Mouse (Mus musculus) E14TG2a.4 (cell line): ENCODE measurements around the gene Wdr73.

ENCODE experiments used
- H3K27me3 ChIP-seq: 2 replicates; pipeline ENCODE4 v1.6.1; 2014; ENCODE audit warnings: low read length, control low read depth; ENCODE audit not compliant: insufficient read depth
- H3K36me3 ChIP-seq: 2 replicates; pipeline ENCODE4 v1.6.1; 2014; ENCODE audit warnings: low read length, control low read depth; ENCODE audit not compliant: insufficient read depth
- H3K4me1 ChIP-seq: replicated peaks from 2 replicates; pipeline ENCODE4 v1.6.1; 2014; ENCODE audit warnings: low read depth, low read length, control low read depth
- H3K4me3 ChIP-seq: replicated peaks from 2 replicates; pipeline ENCODE4 v1.5.1; 2014; ENCODE audit warnings: mild to moderate bottlenecking, low read length
- H3K9me3 ChIP-seq: 2 replicates; pipeline ENCODE4 v1.6.1; 2014; ENCODE audit warnings: low read length, control low read depth
- CTCF ChIP-seq: conservative IDR thresholded peaks from 2 replicates; pipeline ENCODE4 v1.5.1; 2014; ENCODE audit warnings: low read length
- NANOG ChIP-seq: IDR thresholded peaks from 2 replicates; pipeline ENCODE4 v1.6.1; 2014; ENCODE audit warnings: borderline replicate concordance, low read length, mixed read lengths
- POU5F1 ChIP-seq: IDR thresholded peaks from 2 replicates; pipeline ENCODE4 v1.6.1; 2014; ENCODE audit warnings: low read length, borderline replicate concordance

The Wdr73 gene

GRCm38 (mm10) chr7:80865521-80865920, 35.5 kb downstream of the Wdr73 start:
- no peak for TF ChIP-seq CTCF
- TF ChIP-seq NANOG, result no peak
- TF ChIP-seq POU5F1, result no peak
- Histone ChIP-seq H3K27me3 (no peaks in the 10 kb centered on the region), H3K36me3 (peaks cover 5% of the 10 kb centered on the region; the same call in 1 of the 2 replicates), H3K4me1 (peaks cover 20% of the 10 kb centered on the region), H3K4me3 (no peak overlapping the region), H3K9me3 (no peaks in the 10 kb centered on the region)

DNA sequence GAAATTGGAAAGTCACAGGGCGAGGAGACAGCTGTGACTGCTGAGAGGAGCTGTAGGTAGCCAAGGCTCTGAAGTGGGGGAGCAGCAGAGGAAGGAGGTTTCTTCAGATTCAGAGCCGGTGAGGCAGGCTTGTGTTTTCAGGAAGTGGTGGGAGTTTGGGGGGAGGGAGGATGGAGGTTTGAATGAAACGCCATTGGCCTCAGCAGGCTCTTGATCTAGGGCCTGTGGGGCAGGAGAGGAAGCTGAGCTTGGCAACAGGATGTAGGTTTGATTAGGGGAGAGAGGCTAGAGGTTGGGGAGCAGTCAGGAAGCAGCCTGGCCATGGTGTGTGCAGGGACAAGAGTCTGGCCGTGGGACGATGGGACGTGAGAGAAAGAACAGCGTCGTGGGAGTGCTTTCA, 36.2 kb downstream of the Wdr73 start:
- Histone ChIP-seq H3K4me3 (no peak overlapping the region), H3K9me3 (no peaks in the 10 kb centered on the region), H3K27me3 (no peaks in the 10 kb centered on the region), H3K4me1 (peaks cover 27% of the 10 kb centered on the region), H3K36me3 (peaks cover 5% of the 10 kb centered on the region; the same call in 1 of the 2 replicates)
- TF ChIP-seq CTCF (no peak), POU5F1 (no peak), NANOG (no peak)

DNA sequence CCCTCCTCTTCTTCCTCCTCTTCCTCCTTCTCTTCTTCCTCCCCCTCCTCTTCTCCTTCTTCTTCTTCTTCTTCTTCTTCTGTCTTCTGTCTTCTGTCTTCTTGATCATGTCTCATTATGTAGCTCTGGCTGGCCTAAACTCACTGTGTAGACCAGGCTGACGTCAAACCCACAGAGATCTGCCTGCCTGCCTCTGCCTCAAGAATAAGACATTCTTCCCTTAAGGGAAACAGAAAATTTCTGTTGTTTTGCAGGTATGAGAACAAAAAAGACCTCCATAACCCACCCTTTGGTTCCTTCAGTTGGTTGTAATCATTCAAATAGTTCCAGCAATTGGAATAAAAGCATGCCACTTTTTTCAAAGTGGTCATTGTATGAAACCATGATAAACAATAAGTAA, 36.9 kb downstream of the Wdr73 start:
- Histone ChIP-seq H3K27me3 (no peaks in the 10 kb centered on the region), H3K4me3 (no peak overlapping the region), H3K36me3 (peaks cover 5% of the 10 kb centered on the region; the same call in 1 of the 2 replicates), H3K4me1 (peaks cover 29% of the 10 kb centered on the region), H3K9me3 (no peaks in the 10 kb centered on the region)
- no peak for TF ChIP-seq POU5F1
- no peak for TF ChIP-seq NANOG
- TF ChIP-seq CTCF, result no peak

DNA sequence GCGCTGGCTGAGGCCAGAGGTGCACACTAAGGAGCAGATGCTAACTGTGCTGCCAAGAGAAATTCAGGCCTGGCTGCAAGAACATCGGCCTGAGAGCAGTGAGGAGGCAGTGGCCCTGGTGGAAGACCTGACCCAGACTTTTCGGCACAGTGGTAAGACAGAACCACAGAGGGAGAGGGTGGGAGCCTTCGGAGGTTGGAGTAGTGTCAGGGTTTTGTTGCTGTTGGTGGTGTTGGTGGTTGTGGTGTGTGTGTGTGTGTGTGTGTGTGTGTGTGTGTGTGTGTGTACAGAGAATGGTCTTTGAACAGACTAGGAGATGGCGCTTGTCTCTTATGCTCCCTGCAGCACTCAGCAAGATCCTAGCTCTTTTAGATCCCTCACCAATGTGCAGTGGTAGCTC, 37.5 kb downstream of the Wdr73 start:
- no peaks in the 10 kb centered on the region for H3K27me3 ChIP-seq
- TF ChIP-seq NANOG (no peak), POU5F1 (no peak)

GRCm38 (mm10) chr7:80862475-80862874, 38.6 kb downstream of the Wdr73 start:
- Histone ChIP-seq H3K27me3 (no peaks in the 10 kb centered on the region), H3K9me3 (no peaks in the 10 kb centered on the region), H3K36me3 (no peaks in the 10 kb centered on the region; the same call in 1 of the 2 replicates), H3K4me1 (peaks cover 29% of the 10 kb centered on the region), H3K4me3 (no peak overlapping the region)
- TF ChIP-seq NANOG, result no peak
- TF ChIP-seq POU5F1, result no peak
- no peak for TF ChIP-seq CTCF

More for the DNA sequence above, 37.5 kb downstream of the Wdr73 start:
- no peak overlapping the region for H3K4me3 ChIP-seq
- peaks cover 29% of the 10 kb centered on the region for H3K4me1 ChIP-seq
- no peaks in the 10 kb centered on the region for H3K9me3 ChIP-seq
- H3K36me3 ChIP-seq, result peaks cover 5% of the 10 kb centered on the region; the same call in 1 of the 2 replicates

DNA sequence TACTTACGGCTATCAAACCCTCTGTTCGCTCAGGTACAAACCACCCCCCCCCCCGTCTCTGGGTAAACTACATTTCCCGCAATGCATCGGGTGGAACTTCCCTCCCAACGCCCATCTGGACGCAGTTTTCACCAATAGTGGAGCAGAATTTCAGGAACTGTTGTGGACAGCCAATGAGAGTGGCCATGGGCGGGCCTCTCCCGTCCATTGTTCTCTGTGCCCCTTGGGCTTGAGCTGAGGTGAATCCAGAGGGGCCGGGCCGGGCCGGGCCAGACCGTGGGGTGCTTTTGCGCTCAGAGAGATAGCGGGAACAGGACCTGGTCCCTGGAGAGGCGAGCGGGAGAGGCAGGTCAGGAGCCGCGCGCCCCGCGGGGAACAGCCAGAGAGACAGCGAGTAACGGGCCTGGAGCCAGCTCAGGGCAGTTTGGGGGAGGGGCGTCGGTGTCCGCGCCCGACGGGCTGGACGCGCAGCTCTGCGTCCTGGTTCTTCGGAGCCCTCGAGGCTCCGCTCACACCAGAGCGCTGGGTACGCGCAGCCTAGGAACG, 40.3 kb downstream of the Wdr73 start, which contains the start of gene Zscan2:
Gene Zscan2 (plus strand): TSS at position 192 of the 546 bp plus-strand sequence.
- no peaks in the 10 kb centered on the region for H3K9me3 ChIP-seq
- no peaks in the 10 kb centered on the region; the same call in 1 of the 2 replicates for H3K36me3 ChIP-seq
- TF ChIP-seq POU5F1 (no peak), NANOG (no peak), CTCF (no peak)
- H3K4me1 ChIP-seq, result peaks cover 37% of the 10 kb centered on the region
- no peaks in the 10 kb centered on the region for H3K27me3 ChIP-seq
- peak within 1 kb of the TSS; percentile 94 for H3K4me3 ChIP-seq

DNA sequence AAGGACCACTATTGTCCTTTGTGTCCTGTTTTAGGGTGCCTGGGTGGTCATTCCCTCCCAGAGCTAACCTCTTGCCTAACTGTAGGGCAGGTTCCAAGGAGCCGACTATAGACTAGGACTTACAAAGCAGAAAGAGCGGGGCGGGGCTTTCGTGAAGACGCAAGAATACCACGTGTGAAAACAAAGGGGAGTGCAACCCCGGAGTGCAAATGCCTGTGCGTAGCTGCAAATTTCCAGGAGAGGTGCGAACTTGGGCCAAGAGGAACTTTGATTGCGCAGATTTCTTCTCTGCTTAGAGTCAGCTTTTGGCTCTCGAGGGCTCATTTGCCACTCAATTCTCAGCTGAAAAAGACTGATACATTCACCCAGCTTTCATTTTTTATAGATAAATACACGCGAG, 40.8 kb downstream of the Wdr73 start:
- Histone ChIP-seq H3K4me1 (peaks cover 37% of the 10 kb centered on the region), H3K27me3 (no peaks in the 10 kb centered on the region), H3K4me3 (peak overlapping the region; percentile 94), H3K36me3 (no peaks in the 10 kb centered on the region; the same call in 1 of the 2 replicates), H3K9me3 (no peaks in the 10 kb centered on the region)
- TF ChIP-seq POU5F1 (no peak), CTCF (no peak), NANOG (no peak)

GRCm38 (mm10) chr7:80857181-80857580, 43.9 kb downstream of the Wdr73 start:
- peaks cover 23% of the 10 kb centered on the region for H3K4me1 ChIP-seq
- H3K36me3 ChIP-seq, result no peaks in the 10 kb centered on the region
- no peak for TF ChIP-seq POU5F1
- no peak for TF ChIP-seq NANOG
- TF ChIP-seq CTCF, result peak; percentile 74
- no peaks in the 10 kb centered on the region for H3K9me3 ChIP-seq
- no peak overlapping the region for H3K4me3 ChIP-seq
- no peaks in the 10 kb centered on the region for H3K27me3 ChIP-seq

DNA sequence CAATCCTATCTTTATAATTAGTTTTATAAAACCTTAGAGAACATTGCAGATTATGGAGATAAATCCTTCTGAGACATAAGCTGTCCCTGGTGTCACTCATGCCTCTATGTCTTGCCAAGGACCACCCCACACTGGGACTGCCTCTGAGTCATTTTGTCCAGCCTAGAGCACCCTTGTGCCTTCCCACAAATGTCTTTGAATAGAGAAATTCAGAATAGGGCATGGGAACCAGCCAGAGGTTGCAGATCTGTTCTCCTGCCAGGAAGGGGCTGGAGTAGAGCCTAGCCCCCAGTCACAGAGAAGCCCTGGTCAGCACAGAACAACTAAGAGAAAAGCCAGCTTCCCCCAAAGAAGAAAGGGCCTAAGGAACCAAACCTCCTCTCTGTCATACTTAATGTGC, 45.8 kb downstream of the Wdr73 start:
- TF ChIP-seq NANOG (no peak), POU5F1 (no peak), CTCF (no peak)
- Histone ChIP-seq H3K4me3 (no peak overlapping the region), H3K4me1 (peaks cover 15% of the 10 kb centered on the region), H3K9me3 (no peaks in the 10 kb centered on the region), H3K27me3 (no peaks in the 10 kb centered on the region), H3K36me3 (no peaks in the 10 kb centered on the region)
